Comparison of ENCODE assay signal across 8 mouse cellular contexts in genomic region chr8:54509221-54509721, GRCm38 (mm10). TPM values are rescaled to one million over a fixed set of nuclear protein-coding genes. Genes with fewer than 3 reads are reported as not detected.
DNase-seq lines count a peak whose midpoint lies in the region; ATAC-seq and TF ChIP-seq lines count a peak whose summit lies in the region.

No protein-coding gene starts in this region.

- peak; percentile 19; the same call in 1 of the 2 replicates for TF ChIP-seq CTCF in liver, embryonic 14.5 days (IDR thresholded peaks at IDR 0.05; ENCODE audit: low read depth)

- H3K9me3 ChIP-seq in liver, embryonic 14.5 days (ENCODE audit: control insufficient read depth, low read length), result no peaks in the 10 kb centered on the region

- no peak overlapping the region for H3K27ac ChIP-seq in liver, embryonic 14.5 days

- peak; percentile 56; the same call in 1 of the 2 replicates for ATAC-seq in cerebellum, adult (ENCODE audit: insufficient number of reproducible peaks, low FRiP score, low TSS enrichment)
- peak; percentile 65 for ATAC-seq in liver, embryonic 14.5 days (ENCODE audit: insufficient read depth)

- WGBS in liver, embryonic 14.5 days (ENCODE audit: insufficient replicate concordance), result 12% methylated on average over 10 of the region's 10 CpGs

- peak overlapping the region; percentile 6 to 9; a peak in 1 of 4 replicates for H3K4me3 ChIP-seq in liver, embryonic 14.5 days (ENCODE audit: insufficient read depth in 1 of 2, low read depth in 2 of 2, low read length in 2 of 2)

- no peaks in the 10 kb centered on the region for H3K36me3 ChIP-seq in liver, embryonic 14.5 days (replicated peaks; ENCODE audit: control insufficient read depth, insufficient read depth, low read depth)

- H3K9ac ChIP-seq in liver, embryonic 14.5 days (replicated peaks), result no peak overlapping the region

- peaks cover 7 to 28% of the 10 kb centered on the region in 2 experiments for H3K4me1 ChIP-seq in liver, embryonic 14.5 days (replicated peaks; ENCODE audit: control insufficient read depth in 2 of 2, insufficient read depth in 2 of 2, low read length in 1 of 2)

- H3K4me2 ChIP-seq in liver, embryonic 14.5 days (ENCODE audit: low read depth), result peak overlapping the region; percentile 59

- no peak for TF ChIP-seq EP300 in liver, embryonic 14.5 days (IDR thresholded peaks at IDR 0.05; ENCODE audit: low read depth)

- no peak for DNase-seq in cerebellum, adult 8-10 months
- DNase-seq in brain, embryonic 18.5 days (ENCODE audit: low read depth, low spot score), result peak; percentile 66
- DNase-seq in frontal cortex, postnatal 14 days (ENCODE audit: low spot score in 2 of 2), result peak; percentile 44 to 66
- peak; percentile 31 to 49 for DNase-seq in kidney, postnatal 36 days
- no peak for DNase-seq in liver, embryonic 14.5 days (ENCODE audit: low read depth in 3 of 3, low spot score in 3 of 3)
- DNase-seq in right cerebral cortex, postnatal 14 days, result peak; percentile 34
- no peak for DNase-seq in MN1 (ENCODE audit: low spot score)

- no peaks in the 10 kb centered on the region for H3K27me3 ChIP-seq in liver, embryonic 14.5 days (ENCODE audit: control insufficient read depth, insufficient read depth, low read length)

RNA-seq across cellular contexts. Expression of gene Asb5, which starts 20.1 kb away (rescaled TPM):
- polyA plus RNA-seq in liver, embryonic 14.5 days (2012; rRNA removed), result 0.12 and 0.18 TPM in 2 replicates
- polyA plus RNA-seq in liver, embryonic 14.5 days (2014; fragmentation: Nextera tagmentation; extraction: Ambion mirVana), result 1.2 and 1.3 TPM in 2 replicates

RNA-seq across cellular contexts. Expression of gene Spcs3, which starts 20.5 kb away (rescaled TPM):
- polyA plus RNA-seq in liver, embryonic 14.5 days (2012; rRNA removed), result 13.8 and 19.9 TPM in 2 replicates
- 60.8 and 65.6 TPM in 2 replicates for polyA plus RNA-seq in liver, embryonic 14.5 days (2014; fragmentation: Nextera tagmentation; extraction: Ambion mirVana)

Comparison
In these comparisons a context has a peak if more than half of its experiments do, and no peak if none do; other contexts are left out.
1. DNase-seq: peak in brain, embryonic 18.5 days (single experiment), frontal cortex, postnatal 14 days (2 of 2), kidney, postnatal 36 days (2 of 2) and right cerebral cortex, postnatal 14 days (single experiment); none in cerebellum, adult 8-10 months (single experiment), liver, embryonic 14.5 days (0 of 3) and MN1 (single experiment).